Comparison of ENCODE assay signal across 25 mouse cellular contexts in the genomic region with DNA sequence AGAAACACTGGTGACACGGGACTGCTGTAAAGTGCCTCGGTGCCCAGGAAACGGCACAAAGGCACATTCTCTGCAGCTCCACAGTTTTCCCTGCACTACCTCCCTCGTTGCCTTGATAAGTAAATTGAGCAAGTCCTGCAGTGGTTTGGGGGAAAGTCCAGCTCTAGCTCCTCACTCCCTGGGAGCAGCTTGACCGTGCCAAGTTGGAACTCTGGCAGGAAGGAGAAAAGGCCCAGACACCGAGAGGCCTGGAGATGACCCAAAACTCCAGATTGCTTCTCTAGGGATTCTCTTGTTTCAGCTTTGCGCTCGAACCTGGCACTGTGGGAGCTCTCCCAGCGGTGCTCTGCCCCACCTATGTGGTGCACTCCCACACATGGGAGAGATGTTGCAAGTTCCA. TPM values are rescaled to one million over a fixed set of nuclear protein-coding genes. Genes with fewer than 3 reads are reported as not detected.
DNase-seq lines count a peak whose midpoint lies in the region; ATAC-seq and TF ChIP-seq lines count a peak whose summit lies in the region.
"Had no signal": no experiment of that assay in that cellular context is flagged by ENCODE, and none has a peak within 500 bp of the region (broad histone marks: within the 10 kb centered on the region; RNA-seq: fewer than 3 reads in every experiment).

No protein-coding gene starts in this region.

- DNase-seq in adrenal gland, postnatal 10 days, result peak; percentile 29
- DNase-seq in adrenal gland, adult 18-20 months (ENCODE audit: low spot score in 2 of 2), result no peak
- DNase-seq in heart, adult 11 months, result peak; percentile 87
- DNase-seq in lung, embryonic 14.5 days, result peak; percentile 1
- DNase-seq in lung, adult 2 months, result no peak
- peak; percentile 59 for DNase-seq in fibroblast of lung, adult 2 months (ENCODE audit: low read depth)
- DNase-seq in retina, embryonic 14.5 days (ENCODE audit: low spot score), result no peak
- DNase-seq: cerebellum, adult 8-10 months; liver, embryonic 13.5 days; thymus, adult 18-20 months had no signal

- no peak overlapping the region for H3K27ac ChIP-seq in heart, embryonic 12.5 days (ENCODE audit: poor library complexity, severe bottlenecking)
- no peak overlapping the region for H3K27ac ChIP-seq in lung, embryonic 14.5 days (ENCODE audit: low read depth)
- H3K27ac ChIP-seq: embryonic facial prominence, embryonic 13.5 days; forebrain, embryonic 15.5 days; heart, adult 2 months; limb, embryonic 12.5 days; liver, embryonic 13.5 days had no signal

- no peaks in the 10 kb centered on the region for H3K36me3 ChIP-seq in heart, embryonic 12.5 days
- no peaks in the 10 kb centered on the region for H3K36me3 ChIP-seq in lung, embryonic 14.5 days (ENCODE audit: insufficient read depth)
- H3K36me3 ChIP-seq: embryonic facial prominence, embryonic 13.5 days; forebrain, embryonic 15.5 days; limb, embryonic 12.5 days; liver, embryonic 13.5 days had no signal

- no peak overlapping the region for H3K9ac ChIP-seq in heart, embryonic 12.5 days
- H3K9ac ChIP-seq in lung, embryonic 14.5 days, result no peak overlapping the region
- H3K9ac ChIP-seq: embryonic facial prominence, embryonic 13.5 days; forebrain, embryonic 15.5 days; limb, embryonic 12.5 days; liver, embryonic 13.5 days had no signal

- H3K4me2 ChIP-seq in heart, embryonic 12.5 days, result no peak overlapping the region
- H3K4me2 ChIP-seq in lung, embryonic 14.5 days, result no peak overlapping the region
- H3K4me2 ChIP-seq: embryonic facial prominence, embryonic 13.5 days; forebrain, embryonic 15.5 days; limb, embryonic 12.5 days; liver, embryonic 13.5 days had no signal

- ATAC-seq in heart, embryonic 12.5 days (ENCODE audit: insufficient number of reproducible peaks, low FRiP score), result no peak
- ATAC-seq in lung, embryonic 14.5 days (ENCODE audit: insufficient read depth), result no peak
- ATAC-seq: activated CD4-positive, CD25-positive, alpha-beta regulatory T cell, adult 4 months; forebrain, embryonic 15.5 days; hindbrain, embryonic 16.5 days; intestine, embryonic 16.5 days; lung, postnatal 0 days; midbrain, embryonic 16.5 days had no signal

- TF ChIP-seq CTCF in lung, embryonic 14.5 days (IDR thresholded peaks at IDR 0.05; ENCODE audit: low read depth), result no peak
- no peak for TF ChIP-seq CTCF in lung, adult 2 months (IDR thresholded peaks at IDR 0.05; ENCODE audit: insufficient read depth, low read length)

- 52% methylated on average over 9 of the region's 9 CpGs for WGBS in heart, embryonic 12.5 days
- 52% methylated on average over 9 of the region's 9 CpGs for WGBS in lung, embryonic 14.5 days
- WGBS in lung, adult 2 months, result 56% methylated on average over 9 of the region's 9 CpGs

- TF ChIP-seq POLR2A in lung, adult 2 months (IDR thresholded peaks at IDR 0.05; ENCODE audit: borderline replicate concordance, extremely low read depth, low read depth, low read length), result no peak

- H3K4me1 ChIP-seq in heart, embryonic 12.5 days (replicated peaks), result no peaks in the 10 kb centered on the region
- H3K4me1 ChIP-seq in lung, embryonic 14.5 days (ENCODE audit: insufficient read depth), result no peaks in the 10 kb centered on the region
- no peaks in the 10 kb centered on the region for H3K4me1 ChIP-seq in lung, adult 2 months (ENCODE audit: control insufficient read depth, insufficient read depth, low read length)
- H3K4me1 ChIP-seq: embryonic facial prominence, embryonic 13.5 days; forebrain, embryonic 15.5 days; limb, embryonic 12.5 days; liver, embryonic 13.5 days had no signal

- H3K9me3 ChIP-seq in heart, embryonic 12.5 days (replicated peaks), result no peaks in the 10 kb centered on the region
- no peaks in the 10 kb centered on the region for H3K9me3 ChIP-seq in lung, embryonic 14.5 days (ENCODE audit: low read depth, low read length)
- H3K9me3 ChIP-seq: embryonic facial prominence, embryonic 13.5 days; forebrain, embryonic 15.5 days; limb, embryonic 12.5 days; liver, embryonic 13.5 days had no signal

- no peak overlapping the region for H3K4me3 ChIP-seq in heart, embryonic 12.5 days
- H3K4me3 ChIP-seq in lung, embryonic 14.5 days (ENCODE audit: low read depth, low read length), result no peak overlapping the region
- H3K4me3 ChIP-seq in lung, adult 2 months (replicated peaks; ENCODE audit: extremely low read depth, low read depth, low read length), result no peak overlapping the region
- H3K4me3 ChIP-seq: embryonic facial prominence, embryonic 13.5 days; forebrain, embryonic 15.5 days; heart, adult 2 months; limb, embryonic 12.5 days; liver, embryonic 13.5 days had no signal

- H3K27me3 ChIP-seq in heart, embryonic 12.5 days (replicated peaks), result no peaks in the 10 kb centered on the region
- H3K27me3 ChIP-seq in lung, embryonic 14.5 days (ENCODE audit: insufficient read depth, low read length), result no peaks in the 10 kb centered on the region
- H3K27me3 ChIP-seq: embryonic facial prominence, embryonic 13.5 days; forebrain, embryonic 15.5 days; limb, embryonic 12.5 days; liver, embryonic 13.5 days had no signal

RNA-seq across cellular contexts. Expression of gene Gm14569, which starts 21.6 kb away (rescaled TPM):
- total RNA-seq in adrenal gland, postnatal 10 days (2021), result under 1 TPM; 0.66 to 0.70 TPM
- total RNA-seq in adrenal gland, adult 18-20 months (2021), result under 1 TPM in 1 of 2 experiments, not detected in 1; 0.76 TPM
- not detected in 2 replicates for polyA plus RNA-seq in heart, embryonic 12.5 days (2016; fragmentation: Nextera tagmentation; extraction: Ambion mirVana)
- not detected in 2 replicates for polyA plus RNA-seq in lung, embryonic 14.5 days (2014; fragmentation: Nextera tagmentation; extraction: Ambion mirVana)
- 0.08 and 0.21 TPM in 2 replicates for polyA plus RNA-seq in lung, adult 2 months (2012; rRNA removed)
- total RNA-seq: heart, adult 2 months; hematopoietic stem cell, adult 5-6 weeks; megakaryocyte-erythroid progenitor cell, adult 5-6 weeks; neutrophil, adult 5-6 weeks had no signal
- polyA plus RNA-seq: activated CD4-positive, CD25-positive, alpha-beta regulatory T cell, adult 4 months; embryonic facial prominence, embryonic 13.5 days; forebrain, embryonic 15.5 days; heart, adult 2 months; intestine, embryonic 16.5 days; kidney, embryonic 16.5 days; large intestine, adult 2 months; limb, embryonic 12.5 days; liver, embryonic 13.5 days; lung, postnatal 0 days; midbrain, embryonic 16.5 days had no signal

Comparison
In these comparisons a context has a peak if more than half of its experiments do, and no peak if none do; other contexts are left out.
1. DNase-seq: peak in adrenal gland, postnatal 10 days (single experiment), heart, adult 11 months (single experiment), lung, embryonic 14.5 days (single experiment) and fibroblast of lung, adult 2 months (single experiment); none in adrenal gland, adult 18-20 months (0 of 2), lung, adult 2 months (single experiment) and retina, embryonic 14.5 days (single experiment).